Comparison of ENCODE assay signal across 8 mouse cellular contexts in genomic region chr17:26095121-26095740, GRCm38 (mm10). TPM values are rescaled to one million over a fixed set of nuclear protein-coding genes. Genes with fewer than 3 reads are reported as not detected.
DNase-seq lines count a peak whose midpoint lies in the region; ATAC-seq lines count a peak whose summit lies in the region.

TSS of gene Nme4 (minus strand) at chr17:26095602.

- DNase-seq in A20 (ENCODE audit: low read depth, low spot score) = peak; percentile 86
- DNase-seq in adrenal gland, adult 8-10 months = peak; percentile 28
- peak; percentile 83 for DNase-seq in embryo, embryonic 11 days
- DNase-seq in kidney, postnatal 10 days = peak; percentile 65
- DNase-seq in neural tube, embryonic 11.5 days (ENCODE audit: low spot score) = peak; percentile 75
- DNase-seq in testis, postnatal 10 days (ENCODE audit: low spot score) = peak; percentile 75

- ATAC-seq in heart, embryonic 11.5 days (replicated peaks; ENCODE audit: insufficient number of reproducible peaks, low FRiP score, low TSS enrichment) = peak; percentile 74
- peak; percentile 87 for ATAC-seq in liver, embryonic 12.5 days
- peak; percentile 48 for ATAC-seq in neural tube, embryonic 11.5 days (ENCODE audit: insufficient read depth, low FRiP score, low TSS enrichment)

- H3K9me3 ChIP-seq in heart, embryonic 11.5 days (replicated peaks; ENCODE audit: control insufficient read depth, low read length) = no peaks in the 10 kb centered on the region
- H3K9me3 ChIP-seq in liver, embryonic 12.5 days (replicated peaks) = no peaks in the 10 kb centered on the region
- no peaks in the 10 kb centered on the region for H3K9me3 ChIP-seq in neural tube, embryonic 11.5 days (ENCODE audit: control insufficient read depth, low read length)

- H3K4me3 ChIP-seq in heart, embryonic 11.5 days (ENCODE audit: low read depth, low read length) = peak within 1 kb of the TSS; percentile 75
- peak within 1 kb of the TSS; percentile 67 for H3K4me3 ChIP-seq in liver, embryonic 12.5 days
- H3K4me3 ChIP-seq in neural tube, embryonic 11.5 days (ENCODE audit: low read depth, low read length) = peak within 1 kb of the TSS; percentile 59

- H3K4me1 ChIP-seq in heart, embryonic 11.5 days (ENCODE audit: control insufficient read depth, insufficient read depth, low read length) = peaks cover 9% of the 10 kb centered on the region; the same call in 1 of the 2 replicates
- peaks cover 31% of the 10 kb centered on the region for H3K4me1 ChIP-seq in liver, embryonic 12.5 days
- H3K4me1 ChIP-seq in neural tube, embryonic 11.5 days (ENCODE audit: control insufficient read depth, insufficient read depth, low read length) = peaks cover 3% of the 10 kb centered on the region; the same call in 1 of the 2 replicates

- H3K4me2 ChIP-seq in heart, embryonic 11.5 days = peak within 1 kb of the TSS; percentile 88
- peak within 1 kb of the TSS; percentile 90 for H3K4me2 ChIP-seq in liver, embryonic 12.5 days
- peak within 1 kb of the TSS; percentile 83 for H3K4me2 ChIP-seq in neural tube, embryonic 11.5 days (ENCODE audit: low read depth)

- 4% methylated on average over 47 of the region's 47 CpGs for WGBS in heart, embryonic 11.5 days (ENCODE audit: insufficient replicate concordance)
- WGBS in liver, embryonic 12.5 days (ENCODE audit: insufficient replicate concordance) = 2% methylated on average over 47 of the region's 47 CpGs
- WGBS in neural tube, embryonic 11.5 days = 4% methylated on average over 47 of the region's 47 CpGs

- H3K27ac ChIP-seq in heart, embryonic 11.5 days (ENCODE audit: low read depth, low read length) = peak within 1 kb of the TSS; percentile 50; the same call in 1 of the 2 replicates
- H3K27ac ChIP-seq in liver, embryonic 12.5 days = peak within 1 kb of the TSS; percentile 75
- peak within 1 kb of the TSS; percentile 75 for H3K27ac ChIP-seq in neural tube, embryonic 11.5 days (ENCODE audit: low read depth, low read length)

- no peaks in the 10 kb centered on the region for H3K27me3 ChIP-seq in heart, embryonic 11.5 days (ENCODE audit: control insufficient read depth, insufficient read depth, low read length)
- no peaks in the 10 kb centered on the region for H3K27me3 ChIP-seq in liver, embryonic 12.5 days (replicated peaks)
- no peaks in the 10 kb centered on the region for H3K27me3 ChIP-seq in neural tube, embryonic 11.5 days (ENCODE audit: control insufficient read depth, insufficient read depth, low read length)

- H3K36me3 ChIP-seq in heart, embryonic 11.5 days (ENCODE audit: control insufficient read depth, insufficient read depth, low read length) = 0 out of 2 replicates have a peak, but pooled peaks cover 2% of the 10 kb centered on the region
- H3K36me3 ChIP-seq in liver, embryonic 12.5 days = peaks cover 23% of the 10 kb centered on the region
- peaks cover 2% of the 10 kb centered on the region; the same call in 1 of the 2 replicates for H3K36me3 ChIP-seq in neural tube, embryonic 11.5 days (ENCODE audit: control insufficient read depth, insufficient read depth, low read length)

- H3K9ac ChIP-seq in heart, embryonic 11.5 days (ENCODE audit: low read depth, low read length) = peak within 1 kb of the TSS; percentile 86
- H3K9ac ChIP-seq in liver, embryonic 12.5 days = peak within 1 kb of the TSS; percentile 75
- H3K9ac ChIP-seq in neural tube, embryonic 11.5 days (ENCODE audit: low read length) = peak within 1 kb of the TSS; percentile 89

RNA-seq across cellular contexts. Expression of gene Nme4, which starts in this region (rescaled TPM):
- total RNA-seq in adrenal gland, adult 8-10 months (2022) = 10 to 100 TPM in 1 of 4 experiments, 1 to 10 TPM in 3; 2.1 to 10.4 (median 6.0) TPM
- 81.7 and 84.2 TPM in 2 replicates for polyA plus RNA-seq in heart, embryonic 11.5 days (2014; fragmentation: Nextera tagmentation; extraction: Ambion mirVana)
- 65.9 and 68.3 TPM in 2 replicates for polyA plus RNA-seq in liver, embryonic 12.5 days (2016; fragmentation: Nextera tagmentation; extraction: Ambion mirVana)
- 66.9 and 68.2 TPM in 2 replicates for polyA plus RNA-seq in neural tube, embryonic 11.5 days (2014; fragmentation: Nextera tagmentation; extraction: Ambion mirVana)

Comparison
In these comparisons a context has a peak if more than half of its experiments do, and no peak if none do; other contexts are left out.
1. Peak in every context shown above with its lines: DNase-seq, ATAC-seq, H3K4me3 ChIP-seq and H3K27ac ChIP-seq.
2. DNase-seq: peak in every context shown above with its lines; median percentile 86 in A20; 83 in embryo, embryonic 11 days; 75 in neural tube, embryonic 11.5 days; 75 in testis, postnatal 10 days; 65 in kidney, postnatal 10 days; 28 in adrenal gland, adult 8-10 months.